Mouse (Mus musculus) midbrain, postnatal 0 days (tissue): ENCODE measurements at regions not wholly inside any gene's neighbourhood (a gene's known extent, or its start where the extent isn't known, plus 50 kb on each side); places are given as distances from the start of the nearest gene placed in this dataset.

ENCODE experiments used
- ATAC-seq: fragments of 200-750 bp; cut with Nextera tagmentation; 2 replicates; pipeline ENCODE4 v1.8.0; 2017; ENCODE audit warnings: moderate number of reproducible peaks, mild to moderate bottlenecking, moderate TSS enrichment, moderate library complexity; ENCODE audit not compliant: low FRiP score
- DNase-seq: peaks from one replicate; pipeline ENCODE4 v3.0.0-alpha.2; 2015; ENCODE audit warnings: low spot score
- H3K27ac ChIP-seq: fragments of 300-500 bp; sonication (generic); 2 replicates; pipeline ENCODE4 v1.5.1; 2014; ENCODE audit warnings: low read depth, mild to moderate bottlenecking, low read length, mixed read lengths
- H3K27me3 ChIP-seq: fragments of 300-500 bp; sonication (generic); 2 replicates; pipeline ENCODE4 v1.6.1; 2014; ENCODE audit warnings: low read length, control low read depth, mixed read lengths; ENCODE audit not compliant: insufficient read depth
- H3K36me3 ChIP-seq: fragments of 300-500 bp; sonication (generic); 2 replicates; pipeline ENCODE4 v1.6.1; 2014; ENCODE audit warnings: low read length, control low read depth, mixed read lengths; ENCODE audit not compliant: insufficient read depth
- H3K4me1 ChIP-seq: fragments of 300-500 bp; sonication (generic); 2 replicates; pipeline ENCODE4 v1.6.1; 2014; ENCODE audit warnings: mild to moderate bottlenecking, control low read depth, antibody characterized with exemption, low read length, mixed read lengths; ENCODE audit not compliant: insufficient read depth
- H3K4me2 ChIP-seq: fragments of 300-500 bp; sonication (generic); 2 replicates; pipeline ENCODE4 v1.6.1; 2014; ENCODE audit warnings: low read depth, mild to moderate bottlenecking, low read length, mixed read lengths; ENCODE audit not compliant: poor library complexity, severe bottlenecking
- H3K4me3 ChIP-seq: fragments of 300-500 bp; sonication (generic); 2 replicates; pipeline ENCODE4 v1.5.1; 2014; ENCODE audit warnings: low read depth, mild to moderate bottlenecking, low read length, moderate library complexity
- H3K9ac ChIP-seq: fragments of 300-500 bp; sonication (generic); replicated peaks from 2 replicates; pipeline ENCODE4 v1.6.1; 2014; ENCODE audit warnings: mild to moderate bottlenecking, low read length, moderate library complexity, mixed read lengths; ENCODE audit not compliant: poor library complexity, severe bottlenecking
- H3K9me3 ChIP-seq: fragments of 300-500 bp; sonication (generic); 2 replicates; pipeline ENCODE4 v1.6.1; 2016; ENCODE audit warnings: low read length, control low read depth
- CTCF ChIP-seq: IDR thresholded peaks from 2 replicates; pipeline ENCODE4 v1.5.1; 2016; ENCODE audit warnings: antibody characterized with exemption, mild to moderate bottlenecking
- WGBS: fragments of 180-500 bp; shearing (Covaris S2); extraction: QIAGEN DNeasy Blood & Tissue Kit; methylation state at CpG from one replicate; pipeline ENCODE4 v1.1.7; 2014; 5-methylcytosine and 5-hydroxymethylcytosine counted together

DNA sequence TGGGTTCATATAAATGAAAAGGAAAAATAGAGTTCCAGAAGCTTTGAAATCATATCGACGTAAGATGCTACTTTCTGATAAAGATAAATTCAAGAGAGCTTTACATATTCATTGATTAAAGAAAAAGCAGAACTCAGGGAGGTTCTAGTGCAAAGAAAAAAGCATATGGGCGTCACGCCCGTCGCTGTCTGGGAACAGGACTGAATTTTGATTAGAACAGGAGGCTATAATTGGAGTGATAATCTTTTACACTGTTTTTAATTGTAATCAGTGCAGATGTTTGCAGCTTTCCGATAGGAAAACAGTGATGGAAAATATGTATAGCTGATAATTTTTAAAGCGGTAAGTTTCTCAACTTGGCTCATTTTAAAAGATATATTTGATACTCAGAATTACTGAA lies 428.2 kb upstream of the Ccnh start:
- ATAC-seq (no peak), DNase-seq (peak; percentile 36)
- Histone ChIP-seq H3K27ac (no peak overlapping the region), H3K9ac (no peak overlapping the region), H3K27me3 (no peaks in the 10 kb centered on the region), H3K4me2 (no peak overlapping the region), H3K9me3 (no peaks in the 10 kb centered on the region), H3K36me3 (no peaks in the 10 kb centered on the region), H3K4me3 (no peak overlapping the region), H3K4me1 (no peaks in the 10 kb centered on the region)
- no peak for TF ChIP-seq CTCF
- WGBS: 45% methylated on average over 8 of the region's 8 CpGs

GRCm38 (mm10) chr13:84761821-84762220 lies 427.4 kb upstream of the Ccnh start:
- H3K4me1 ChIP-seq: no peaks in the 10 kb centered on the region
- H3K4me2 ChIP-seq: no peak overlapping the region
- H3K9me3 ChIP-seq: no peaks in the 10 kb centered on the region
- TF ChIP-seq CTCF: no peak
- H3K9ac ChIP-seq: no peak overlapping the region
- ATAC-seq (no peak), DNase-seq (no peak)
- 64% methylated on average over 4 of the region's 4 CpGs for whole genome bisulfite sequencing
- no peaks in the 10 kb centered on the region for H3K36me3 ChIP-seq
- no peaks in the 10 kb centered on the region for H3K27me3 ChIP-seq
- H3K4me3 ChIP-seq: no peak overlapping the region
- no peak overlapping the region for H3K27ac ChIP-seq

GRCm38 (mm10) chr13:84763916-84764315 lies 425.3 kb upstream of the Ccnh start:
- Histone ChIP-seq H3K9ac (no peak overlapping the region), H3K27ac (no peak overlapping the region), H3K9me3 (no peaks in the 10 kb centered on the region), H3K27me3 (no peaks in the 10 kb centered on the region), H3K4me2 (no peak overlapping the region), H3K4me1 (no peaks in the 10 kb centered on the region), H3K36me3 (no peaks in the 10 kb centered on the region), H3K4me3 (no peak overlapping the region)
- ATAC-seq (no peak), DNase-seq (peak; percentile 44)
- 64% methylated on average over 1 of the region's 1 CpGs for WGBS
- TF ChIP-seq CTCF: no peak

GRCm38 (mm10) chr13:84771956-84772355 lies 417.3 kb upstream of the Ccnh start:
- Histone ChIP-seq H3K27me3 (no peaks in the 10 kb centered on the region), H3K4me2 (no peak overlapping the region), H3K27ac (no peak overlapping the region), H3K9me3 (no peaks in the 10 kb centered on the region), H3K4me3 (no peak overlapping the region), H3K9ac (no peak overlapping the region), H3K4me1 (no peaks in the 10 kb centered on the region), H3K36me3 (no peaks in the 10 kb centered on the region)
- TF ChIP-seq CTCF: no peak
- no peak for DNase-seq
- no peak for ATAC-seq
- 60% methylated on average over 2 of the region's 2 CpGs for WGBS

DNA sequence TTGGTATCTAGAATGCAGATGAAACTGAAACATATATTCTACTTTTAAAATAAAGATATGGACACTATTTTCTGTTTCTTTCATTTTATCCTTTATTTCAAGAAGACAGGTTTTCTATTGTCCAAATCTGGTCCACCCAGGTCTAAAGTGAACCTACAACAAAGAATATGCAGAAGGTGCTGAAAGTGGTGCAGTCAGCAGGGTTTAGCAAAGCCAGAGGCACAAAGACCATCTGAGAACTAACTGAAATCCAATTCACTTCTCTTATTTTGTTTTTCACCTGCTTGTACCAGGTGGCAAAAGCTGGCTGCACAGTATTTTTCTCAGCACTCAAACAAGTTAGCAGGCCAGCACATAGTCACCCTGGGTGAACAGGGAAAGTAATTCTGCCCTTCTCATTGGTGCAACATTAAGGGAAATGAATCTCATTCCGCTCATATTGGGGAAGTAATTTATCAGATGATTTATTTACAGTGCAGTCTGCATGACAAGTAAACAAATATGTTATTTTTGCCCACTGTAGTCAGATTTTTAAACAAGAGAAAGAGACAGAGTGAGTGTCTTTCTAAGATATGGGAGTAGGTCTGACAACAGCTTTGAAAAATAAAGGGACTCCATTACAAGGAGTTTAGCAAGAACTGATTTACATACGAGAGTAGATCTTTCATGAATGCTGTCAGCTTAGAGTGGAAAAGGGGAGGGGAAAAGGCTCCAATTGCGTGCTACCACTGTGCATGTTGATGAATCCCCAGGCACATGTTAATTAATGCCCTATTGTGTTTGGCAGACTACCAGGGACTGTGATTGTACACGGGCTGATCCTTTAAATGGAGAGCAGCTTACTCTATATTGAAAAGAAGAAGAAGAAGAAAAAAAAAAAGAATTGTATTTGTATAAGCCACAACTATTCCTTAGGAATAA lies 405.9 kb upstream of the Ccnh start:
- no peaks in the 10 kb centered on the region for H3K4me1 ChIP-seq
- H3K27me3 ChIP-seq: no peaks in the 10 kb centered on the region
- DNase-seq (peak; percentile 84), ATAC-seq (peak; percentile 88)
- H3K4me2 ChIP-seq: peak overlapping the region; percentile 19; the same call in 1 of the 2 replicates
- no peak overlapping the region for H3K4me3 ChIP-seq
- H3K36me3 ChIP-seq: no peaks in the 10 kb centered on the region
- H3K27ac ChIP-seq: peak overlapping the region; percentile 7; the same call in 1 of the 2 replicates
- no peak overlapping the region for H3K9ac ChIP-seq
- 14% methylated on average over 4 of the region's 4 CpGs for WGBS
- TF ChIP-seq CTCF: no peak
- H3K9me3 ChIP-seq: no peaks in the 10 kb centered on the region

GRCm38 (mm10) chr13:84804241-84804980 lies 384.8 kb upstream of the Ccnh start:
- 0 out of 2 replicates have a peak, but pooled peaks cover 3% of the 10 kb centered on the region for H3K4me1 ChIP-seq
- H3K4me3 ChIP-seq: no peak overlapping the region
- no peak for TF ChIP-seq CTCF
- no peaks in the 10 kb centered on the region for H3K36me3 ChIP-seq
- no peaks in the 10 kb centered on the region for H3K27me3 ChIP-seq
- no peak for DNase-seq
- no peaks in the 10 kb centered on the region for H3K9me3 ChIP-seq
- H3K4me2 ChIP-seq: no peak overlapping the region
- peak; percentile 47; the same call in 1 of the 2 replicates for ATAC-seq
- H3K27ac ChIP-seq: peak overlapping the region; percentile 83
- no peak overlapping the region for H3K9ac ChIP-seq
- 24% methylated on average over 3 of the region's 3 CpGs for WGBS
